Mouse (Mus musculus) forebrain, embryonic 11.5 days (tissue): ENCODE measurements around the gene Arhgdib. TPM values are rescaled to one million over a fixed set of nuclear protein-coding genes. Genes with fewer than 3 reads are reported as not detected.
"Not testable (repeated sequence)": the region's sequence is repeated elsewhere in the genome, so short reads cannot be mapped to it uniquely, and the experiment has no call there.

Experiments used
- ATAC-seq: fragments of 200-750 bp; cut with Nextera tagmentation; replicated peaks from 2 replicates; pipeline ENCODE4 v1.8.0; 2017; ENCODE audit warnings: moderate TSS enrichment; ENCODE audit not compliant: low FRiP score
- DNase-seq: peaks from one replicate; pipeline ENCODE4 v3.0.0-alpha.2; 2017; ENCODE audit warnings: low spot score
- H3K27ac ChIP-seq: fragments of 300-500 bp; sonication (generic); 2 replicates; pipeline ENCODE4 v1.5.1; 2014; ENCODE audit warnings: low read depth, low read length
- H3K27me3 ChIP-seq: fragments of 300-500 bp; sonication (generic); 2 replicates; pipeline ENCODE4 v1.6.1; 2014; ENCODE audit warnings: mild to moderate bottlenecking, low read length, mixed read lengths; ENCODE audit not compliant: control insufficient read depth, insufficient read depth
- H3K36me3 ChIP-seq: fragments of 300-500 bp; sonication (generic); 2 replicates; pipeline ENCODE4 v1.6.1; 2014; ENCODE audit warnings: mild to moderate bottlenecking, low read length, moderate library complexity, mixed read lengths; ENCODE audit not compliant: control insufficient read depth, insufficient read depth
- H3K4me1 ChIP-seq: fragments of 300-500 bp; sonication (generic); replicated peaks from 2 replicates; pipeline ENCODE4 v1.6.1; 2014; ENCODE audit warnings: low read length, mixed read lengths; ENCODE audit not compliant: control insufficient read depth, insufficient read depth
- H3K4me2 ChIP-seq: fragments of 300-500 bp; sonication (generic); 2 replicates; pipeline ENCODE4 v1.6.1; 2014; ENCODE audit warnings: low read depth, mild to moderate bottlenecking, low read length, moderate library complexity, mixed read lengths; ENCODE audit not compliant: severe bottlenecking
- H3K4me3 ChIP-seq: fragments of 300-500 bp; sonication (generic); 2 replicates; pipeline ENCODE4 v1.5.1; 2014; ENCODE audit warnings: low read depth, low read length
- H3K9ac ChIP-seq: fragments of 300-500 bp; sonication (generic); 2 replicates; pipeline ENCODE4 v1.6.1; 2014; ENCODE audit warnings: low read length
- H3K9me3 ChIP-seq: fragments of 300-500 bp; sonication (generic); 2 replicates; pipeline ENCODE4 v1.6.1; 2016; ENCODE audit warnings: low read length, mixed read lengths; ENCODE audit not compliant: control insufficient read depth
- whole genome bisulfite sequencing: fragments of 180-500 bp; shearing (Covaris S2); extraction: QIAGEN DNeasy Blood & Tissue Kit; methylation state at CpG from one replicate; pipeline ENCODE4 v1.1.7; 2014; 5-methylcytosine and 5-hydroxymethylcytosine counted together
- polyA plus RNA-seq: library from polyadenylated mRNA; unstranded; fragments of >200 nt; fragmentation: Nextera tagmentation; extraction: Ambion mirVana; gene quantifications from 2 replicates; pipeline ENCODE4 v1.2.1, GENCODE M21; 2014

The Arhgdib gene
- polyA plus RNA-seq, 1 experiment from 2014 or later, result 25.2 TPM

GRCm38 (mm10) chr6:136897789-136898188 is 43.9 kb downstream of the Arhgdib start:
- no peaks in the 10 kb centered on the region for H3K36me3 ChIP-seq
- ATAC-seq (no peak), DNase-seq (no peak)
- H3K9ac ChIP-seq, result no peak overlapping the region
- H3K9me3 ChIP-seq, result no peaks in the 10 kb centered on the region
- no peaks in the 10 kb centered on the region for H3K27me3 ChIP-seq
- no peak overlapping the region for H3K4me2 ChIP-seq
- H3K4me1 ChIP-seq, result no peaks in the 10 kb centered on the region
- no peak overlapping the region for H3K4me3 ChIP-seq
- H3K27ac ChIP-seq, result no peak overlapping the region
- 85% methylated on average over 4 of the region's 4 CpGs for WGBS

GRCm38 (mm10) chr6:136894532-136895339 is 47.0 kb downstream of the Arhgdib start:
- H3K4me1 ChIP-seq, result no peaks in the 10 kb centered on the region
- H3K9ac ChIP-seq, result no peak overlapping the region
- H3K27me3 ChIP-seq, result no peaks in the 10 kb centered on the region
- DNase-seq (no peak), ATAC-seq (no peak)
- H3K9me3 ChIP-seq, result no peaks in the 10 kb centered on the region
- no peak overlapping the region for H3K4me2 ChIP-seq
- H3K36me3 ChIP-seq, result no peaks in the 10 kb centered on the region
- no peak overlapping the region for H3K4me3 ChIP-seq
- 71% methylated on average over 15 of the region's 15 CpGs for WGBS
- no peak overlapping the region for H3K27ac ChIP-seq

GRCm38 (mm10) chr6:136892002-136892401 is 49.7 kb downstream of the Arhgdib start:
- Histone ChIP-seq H3K36me3 (no peaks in the 10 kb centered on the region), H3K9ac (no peak overlapping the region), H3K4me2 (no peak overlapping the region), H3K27ac (no peak overlapping the region), H3K4me3 (no peak overlapping the region), H3K4me1 (no peaks in the 10 kb centered on the region), H3K9me3 (no peaks in the 10 kb centered on the region), H3K27me3 (no peaks in the 10 kb centered on the region)
- ATAC-seq (no peak), DNase-seq (no peak)
- 83% methylated on average over 2 of the region's 2 CpGs for WGBS

- no peaks in the 10 kb centered on the region for H3K36me3 ChIP-seq
- H3K9ac ChIP-seq, result no peak overlapping the region
- WGBS, result 93% methylated on average over 6 of the region's 6 CpGs
- no peaks in the 10 kb centered on the region for H3K4me1 ChIP-seq
- H3K27me3 ChIP-seq, result no peaks in the 10 kb centered on the region
- H3K9me3 ChIP-seq, result no peaks in the 10 kb centered on the region
- DNase-seq, result no peak
- no peak overlapping the region for H3K27ac ChIP-seq
- no peak overlapping the region for H3K4me2 ChIP-seq
- H3K4me3 ChIP-seq, result no peak overlapping the region
- ATAC-seq, result no peak
Measured at GRCm38 (mm10) chr6:136889554-136889953, 52.1 kb downstream of the Arhgdib start.

GRCm38 (mm10) chr6:136889067-136889466 is 52.6 kb downstream of the Arhgdib start:
- H3K4me1 ChIP-seq, result no peaks in the 10 kb centered on the region
- H3K27me3 ChIP-seq, result no peaks in the 10 kb centered on the region
- no peak overlapping the region for H3K9ac ChIP-seq
- no peaks in the 10 kb centered on the region for H3K9me3 ChIP-seq
- no peak for ATAC-seq
- no peak overlapping the region for H3K27ac ChIP-seq
- no peak overlapping the region for H3K4me2 ChIP-seq
- H3K36me3 ChIP-seq, result no peaks in the 10 kb centered on the region
- no peak overlapping the region for H3K4me3 ChIP-seq
- DNase-seq, result no peak
- WGBS, result 92% methylated on average over 6 of the region's 6 CpGs

- Histone ChIP-seq H3K9me3 (no peaks in the 10 kb centered on the region), H3K27ac (no peak overlapping the region), H3K4me1 (no peaks in the 10 kb centered on the region), H3K27me3 (no peaks in the 10 kb centered on the region), H3K9ac (no peak overlapping the region), H3K4me2 (no peak overlapping the region), H3K36me3 (no peaks in the 10 kb centered on the region), H3K4me3 (no peak overlapping the region)
- ATAC-seq, result no peak
- no peak for DNase-seq
- 82% methylated on average over 9 of the region's 9 CpGs for WGBS
Measured at GRCm38 (mm10) chr6:136887854-136888253, 53.8 kb downstream of the Arhgdib start.

- not testable (repeated sequence) for H3K36me3 ChIP-seq, H3K9ac ChIP-seq, H3K4me1 ChIP-seq, H3K27me3 ChIP-seq, H3K9me3 ChIP-seq, H3K27ac ChIP-seq, ATAC-seq, H3K4me2 ChIP-seq, DNase-seq, H3K4me3 ChIP-seq
- WGBS, result 56% methylated on average over 1 of the region's 1 CpGs
Measured at GRCm38 (mm10) chr6:136884766-136885165, 56.9 kb downstream of the Arhgdib start.

- H3K27ac ChIP-seq, result no peak overlapping the region
- no peaks in the 10 kb centered on the region for H3K4me1 ChIP-seq
- no peak overlapping the region for H3K9ac ChIP-seq
- H3K36me3 ChIP-seq, result no peaks in the 10 kb centered on the region
- no peaks in the 10 kb centered on the region for H3K27me3 ChIP-seq
- H3K4me2 ChIP-seq, result no peak overlapping the region
- H3K9me3 ChIP-seq, result no peaks in the 10 kb centered on the region
- no peak for ATAC-seq
- no peak for DNase-seq
- H3K4me3 ChIP-seq, result no peak overlapping the region
- WGBS, result 91% methylated on average over 6 of the region's 6 CpGs
Measured at GRCm38 (mm10) chr6:136883961-136884360, 57.7 kb downstream of the Arhgdib start.

- no peak for DNase-seq
- 84% methylated on average over 3 of the region's 3 CpGs for WGBS
- no peaks in the 10 kb centered on the region for H3K36me3 ChIP-seq
- H3K4me2 ChIP-seq, result no peak overlapping the region
- no peak overlapping the region for H3K4me3 ChIP-seq
- no peak overlapping the region for H3K27ac ChIP-seq
- no peak for ATAC-seq
- no peaks in the 10 kb centered on the region for H3K27me3 ChIP-seq
- no peak overlapping the region for H3K9ac ChIP-seq
- H3K9me3 ChIP-seq, result no peaks in the 10 kb centered on the region
- no peaks in the 10 kb centered on the region for H3K4me1 ChIP-seq
Measured at GRCm38 (mm10) chr6:136883431-136883915, 58.2 kb downstream of the Arhgdib start.
